Comparison of ENCODE assay signal across 8 mouse cellular contexts in genomic region chr5:135274663-135275396, GRCm38 (mm10). TPM values are rescaled to one million over a fixed set of nuclear protein-coding genes. Genes with fewer than 3 reads are reported as not detected.
DNase-seq lines count a peak whose midpoint lies in the region; ATAC-seq lines count a peak whose summit lies in the region.

No protein-coding gene starts in this region.

- H3K27me3 ChIP-seq in kidney, embryonic 16.5 days (ENCODE audit: insufficient read depth, low read length): peaks cover 4% of the 10 kb centered on the region; the same call in 1 of the 2 replicates
- no peaks in the 10 kb centered on the region for H3K27me3 ChIP-seq in hindbrain, embryonic 11.5 days (ENCODE audit: control insufficient read depth, insufficient read depth, low read length)
- peaks cover 9% of the 10 kb centered on the region for H3K27me3 ChIP-seq in midbrain, embryonic 16.5 days (ENCODE audit: control insufficient read depth, insufficient read depth, low read depth, low read length)
- peaks cover 45% of the 10 kb centered on the region for H3K27me3 ChIP-seq in liver, embryonic 12.5 days (replicated peaks)

- peak overlapping the region; percentile 20; the same call in 1 of the 2 replicates for H3K4me2 ChIP-seq in kidney, embryonic 16.5 days (replicated peaks; ENCODE audit: low read depth, low read length)
- H3K4me2 ChIP-seq in hindbrain, embryonic 11.5 days (replicated peaks; ENCODE audit: low read depth, low read length): peak overlapping the region; percentile 8; the same call in 1 of the 2 replicates
- H3K4me2 ChIP-seq in midbrain, embryonic 16.5 days (ENCODE audit: low read length): peak overlapping the region; percentile 16
- H3K4me2 ChIP-seq in liver, embryonic 12.5 days: no peak overlapping the region

- H3K4me3 ChIP-seq in kidney, embryonic 16.5 days (ENCODE audit: low read length): no peak overlapping the region
- H3K4me3 ChIP-seq in hindbrain, embryonic 11.5 days (ENCODE audit: low read depth, low read length): no peak overlapping the region
- H3K4me3 ChIP-seq in midbrain, embryonic 16.5 days (ENCODE audit: low read depth, low read length): no peak overlapping the region
- no peak overlapping the region for H3K4me3 ChIP-seq in liver, embryonic 12.5 days

- no peak for ATAC-seq in kidney, embryonic 16.5 days (ENCODE audit: low FRiP score, low TSS enrichment)
- ATAC-seq in hindbrain, embryonic 11.5 days (ENCODE audit: low FRiP score): no peak
- ATAC-seq in midbrain, embryonic 16.5 days: peak; percentile 54; the same call in 1 of the 2 replicates
- no peak for ATAC-seq in liver, embryonic 12.5 days

- H3K9me3 ChIP-seq in kidney, embryonic 16.5 days (ENCODE audit: low read length): no peaks in the 10 kb centered on the region
- no peaks in the 10 kb centered on the region for H3K9me3 ChIP-seq in hindbrain, embryonic 11.5 days (ENCODE audit: control insufficient read depth, low read length)
- H3K9me3 ChIP-seq in midbrain, embryonic 16.5 days (replicated peaks; ENCODE audit: control insufficient read depth, low read length, poor library complexity, severe bottlenecking): no peaks in the 10 kb centered on the region
- no peaks in the 10 kb centered on the region for H3K9me3 ChIP-seq in liver, embryonic 12.5 days (replicated peaks)

- 26% methylated on average over 15 of the region's 15 CpGs for WGBS in kidney, embryonic 16.5 days
- WGBS in hindbrain, embryonic 11.5 days: 16% methylated on average over 15 of the region's 15 CpGs
- WGBS in midbrain, embryonic 16.5 days: 14% methylated on average over 15 of the region's 15 CpGs
- WGBS in liver, embryonic 12.5 days (ENCODE audit: insufficient replicate concordance): 30% methylated on average over 15 of the region's 15 CpGs

- no peak overlapping the region for H3K27ac ChIP-seq in kidney, embryonic 16.5 days (ENCODE audit: low read length)
- H3K27ac ChIP-seq in hindbrain, embryonic 11.5 days (ENCODE audit: low read depth, low read length): peak overlapping the region; percentile 45; the same call in 1 of the 2 replicates
- peak overlapping the region; percentile 58; the same call in 1 of the 2 replicates for H3K27ac ChIP-seq in midbrain, embryonic 16.5 days (ENCODE audit: low read length)
- H3K27ac ChIP-seq in liver, embryonic 12.5 days: no peak overlapping the region

- DNase-seq in kidney, postnatal 10 days: no peak
- peak; percentile 54 for DNase-seq in embryo, embryonic 10.5 days (ENCODE audit: low spot score)
- peak; percentile 46 for DNase-seq in hindbrain, embryonic 11.5 days (ENCODE audit: low spot score)
- no peak for DNase-seq in ovary, postnatal 36 days (ENCODE audit: low spot score)
- no peak for DNase-seq in frontal cortex, postnatal 14 days (ENCODE audit: low spot score in 2 of 2)

- H3K4me1 ChIP-seq in kidney, embryonic 16.5 days (ENCODE audit: insufficient read depth, low read length): no peaks in the 10 kb centered on the region
- H3K4me1 ChIP-seq in hindbrain, embryonic 11.5 days (replicated peaks; ENCODE audit: control insufficient read depth, insufficient read depth, low read length): no peaks in the 10 kb centered on the region; the same call in 1 of the 2 replicates
- H3K4me1 ChIP-seq in midbrain, embryonic 16.5 days (ENCODE audit: control insufficient read depth, insufficient read depth, low read length): no peaks in the 10 kb centered on the region
- no peaks in the 10 kb centered on the region for H3K4me1 ChIP-seq in liver, embryonic 12.5 days

- no peak overlapping the region for H3K9ac ChIP-seq in kidney, embryonic 16.5 days (replicated peaks; ENCODE audit: low read length)
- H3K9ac ChIP-seq in hindbrain, embryonic 11.5 days (ENCODE audit: low read depth, low read length): peak overlapping the region; percentile 11; the same call in 1 of the 2 replicates
- H3K9ac ChIP-seq in midbrain, embryonic 16.5 days (ENCODE audit: low read depth, low read length): no peak overlapping the region; the same call in 1 of the 2 replicates
- H3K9ac ChIP-seq in liver, embryonic 12.5 days: no peak overlapping the region

- no peaks in the 10 kb centered on the region for H3K36me3 ChIP-seq in kidney, embryonic 16.5 days (ENCODE audit: insufficient read depth, low read length)
- H3K36me3 ChIP-seq in hindbrain, embryonic 11.5 days (ENCODE audit: control insufficient read depth, insufficient read depth, low read length): no peaks in the 10 kb centered on the region
- no peaks in the 10 kb centered on the region for H3K36me3 ChIP-seq in midbrain, embryonic 16.5 days (ENCODE audit: control insufficient read depth, insufficient read depth, low read length)
- H3K36me3 ChIP-seq in liver, embryonic 12.5 days: no peaks in the 10 kb centered on the region

RNA-seq across cellular contexts. Expression of gene Fzd9, which starts 23.8 kb away (rescaled TPM):
- 0.72 and 0.77 TPM in 2 replicates for polyA plus RNA-seq in kidney, embryonic 16.5 days (2015; fragmentation: Nextera tagmentation; extraction: Ambion mirVana)
- polyA plus RNA-seq in hindbrain, embryonic 11.5 days (2014; fragmentation: Nextera tagmentation; extraction: Ambion mirVana): 6.6 and 7.2 TPM in 2 replicates
- 13.5 and 13.7 TPM in 2 replicates for polyA plus RNA-seq in midbrain, embryonic 16.5 days (2015; fragmentation: Nextera tagmentation; extraction: Ambion mirVana)
- polyA plus RNA-seq in liver, embryonic 12.5 days (2016; fragmentation: Nextera tagmentation; extraction: Ambion mirVana): 0.58 and 0.74 TPM in 2 replicates

Comparison
In these comparisons a context has a peak if more than half of its experiments do, and no peak if none do; other contexts are left out.
1. H3K27ac ChIP-seq: peak in hindbrain, embryonic 11.5 days (single experiment) and midbrain, embryonic 16.5 days (single experiment); none in kidney, embryonic 16.5 days (single experiment) and liver, embryonic 12.5 days (single experiment).
2. DNase-seq: peak in embryo, embryonic 10.5 days (single experiment) and hindbrain, embryonic 11.5 days (single experiment); none in kidney, postnatal 10 days (single experiment), ovary, postnatal 36 days (single experiment) and frontal cortex, postnatal 14 days (0 of 2).